Mouse (Mus musculus): ENCODE measurements around the gene Chrnb2.

DNA sequence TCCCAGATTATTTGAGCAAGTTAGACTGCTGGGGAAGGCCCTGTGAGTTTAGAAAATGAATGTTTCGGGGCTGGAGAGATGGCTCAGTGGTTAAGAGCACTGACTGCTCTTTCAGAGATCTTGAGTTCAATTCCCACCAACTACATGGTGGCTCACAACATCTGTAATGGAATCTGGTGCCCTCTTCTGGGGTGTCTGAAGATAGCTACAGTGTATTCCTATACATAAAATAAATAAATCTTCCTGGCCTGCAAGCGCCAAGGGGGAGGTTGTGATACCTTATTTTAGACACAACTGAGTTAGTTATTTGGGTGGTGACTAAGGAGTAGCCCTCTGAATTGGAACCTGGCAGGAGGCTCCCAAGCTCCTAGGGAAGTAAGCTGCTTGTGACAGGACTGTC is 35.6 kb downstream of the Chrnb2 start:
- TF ChIP-seq POLR2A (IDR thresholded peaks at IDR 0.05; ENCODE audit: low read depth, low read length) (no peak), CTCF (conservative IDR thresholded peaks at IDR 0.05; ENCODE audit: insufficient read depth, insufficient read length, low read depth, low read length) (no peak)
